Mouse (Mus musculus) midbrain, embryonic 11.5 days (tissue): ENCODE results near the gene Cdk5r2. TPM values are rescaled to one million over a fixed set of nuclear protein-coding genes. Genes with fewer than 3 reads are reported as not detected.
A peak's percentile ranks its signal among the peaks of the same experiment; 100 is the strongest.

Experiments
- ATAC-seq: fragments of 200-750 bp; cut with Nextera tagmentation; 2 replicates; pipeline ENCODE4 v1.8.0; 2017; ENCODE audit warnings: moderate TSS enrichment, moderate library complexity; ENCODE audit not compliant: low FRiP score
- DNase-seq: peaks from one replicate; pipeline ENCODE4 v3.0.0; 2015; ENCODE audit warnings: low spot score; ENCODE audit errors: missing footprints
- H3K27ac ChIP-seq: fragments of 300-500 bp; sonication (generic); 2 replicates; pipeline ENCODE4 v1.5.1; 2014; ENCODE audit warnings: low read depth, low read length
- H3K27me3 ChIP-seq: fragments of 300-500 bp; sonication (generic); 2 replicates; pipeline ENCODE4 v1.6.1; 2014; ENCODE audit warnings: mild to moderate bottlenecking, low read length, moderate library complexity, mixed read lengths; ENCODE audit not compliant: control insufficient read depth, insufficient read depth
- H3K36me3 ChIP-seq: fragments of 300-500 bp; sonication (generic); 2 replicates; pipeline ENCODE4 v1.6.1; 2014; ENCODE audit warnings: mild to moderate bottlenecking, low read length, moderate library complexity, mixed read lengths; ENCODE audit not compliant: control insufficient read depth, insufficient read depth
- H3K4me1 ChIP-seq: fragments of 300-500 bp; sonication (generic); 2 replicates; pipeline ENCODE4 v1.6.1; 2014; ENCODE audit warnings: low read length; ENCODE audit not compliant: control insufficient read depth, insufficient read depth
- H3K4me2 ChIP-seq: fragments of 300-500 bp; sonication (generic); 2 replicates; pipeline ENCODE4 v1.6.1; 2014; ENCODE audit warnings: mild to moderate bottlenecking, moderate library complexity
- H3K4me3 ChIP-seq: fragments of 300-500 bp; sonication (generic); 2 replicates; pipeline ENCODE4 v1.5.1; 2014; ENCODE audit warnings: low read depth, low read length
- H3K9ac ChIP-seq: fragments of 300-500 bp; sonication (generic); 2 replicates; pipeline ENCODE4 v1.6.1; 2014; ENCODE audit warnings: low read length
- H3K9me3 ChIP-seq: fragments of 300-500 bp; sonication (generic); 2 replicates; pipeline ENCODE4 v1.6.1; 2016; ENCODE audit warnings: low read length; ENCODE audit not compliant: control insufficient read depth
- WGBS: fragments of 180-500 bp; shearing (Covaris S2); extraction: QIAGEN DNeasy Blood & Tissue Kit; methylation state at CpG from one replicate; pipeline ENCODE4 v1.1.7; 2014; 5-methylcytosine and 5-hydroxymethylcytosine counted together
- polyA plus RNA-seq: library from polyadenylated mRNA; unstranded; fragments of >200 nt; fragmentation: Nextera tagmentation; extraction: Ambion mirVana; gene quantifications from 2 replicates; pipeline ENCODE4 v1.2.1, GENCODE M21; 2014

The Cdk5r2 gene
- 5.7 and 5.8 TPM in 2 replicates for polyA plus RNA-seq

DNA sequence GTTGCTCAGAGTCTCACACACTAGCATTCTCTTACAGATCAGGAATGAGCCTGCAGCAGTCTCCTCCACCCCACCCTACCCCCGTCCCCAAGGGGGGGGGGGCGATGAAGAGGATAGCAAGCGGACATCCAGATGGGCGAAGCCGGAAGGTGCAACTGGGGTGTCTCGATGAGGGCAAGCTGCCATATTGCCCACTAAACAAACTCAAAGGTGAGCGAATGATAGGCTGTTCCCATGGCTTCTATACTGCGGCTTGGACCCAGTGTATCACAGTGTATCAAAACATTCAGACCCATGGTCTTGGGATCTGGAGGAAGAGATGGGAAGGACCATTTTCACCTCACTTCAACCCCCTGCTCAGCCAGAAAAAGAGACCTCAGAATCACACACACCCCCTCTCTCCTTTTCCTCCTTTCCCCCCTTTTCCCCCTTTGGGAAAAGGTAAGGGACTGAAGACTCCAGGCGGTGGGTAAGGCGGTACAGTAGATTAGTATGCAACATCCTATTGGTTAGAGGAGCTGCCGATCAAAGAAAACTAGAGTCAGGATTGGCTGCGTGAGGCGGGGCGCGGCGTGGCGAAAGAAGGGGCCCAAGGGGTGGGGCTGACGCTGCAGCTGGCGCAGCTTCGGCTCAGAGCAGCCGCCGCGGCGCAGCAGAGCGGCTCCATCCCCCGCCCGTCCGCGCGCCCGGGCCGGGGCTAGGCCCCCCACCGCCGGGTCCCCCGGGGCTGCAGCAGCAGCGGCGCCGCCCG is at the start of gene Cdk5r2:
Gene Cdk5r2, plus strand, starts transcription at position 629 of the 751 bp plus-strand sequence.
- H3K9ac ChIP-seq = peak within 1 kb of the TSS; percentile 84
- WGBS = under 1% methylated on average over 38 of the region's 39 CpGs
- peaks cover 5% of the 10 kb centered on the region; the same call in 1 of the 2 replicates for H3K27me3 ChIP-seq
- peak within 1 kb of the TSS; percentile 61 for H3K27ac ChIP-seq
- H3K36me3 ChIP-seq = no peaks in the 10 kb centered on the region
- ATAC-seq (peak; percentile 84), DNase-seq (peak; percentile 100)
- H3K4me2 ChIP-seq = peak within 1 kb of the TSS; percentile 79
- H3K4me1 ChIP-seq = peaks cover 62% of the 10 kb centered on the region
- H3K9me3 ChIP-seq = no peaks in the 10 kb centered on the region
- H3K4me3 ChIP-seq = peak within 1 kb of the TSS; percentile 67

DNA sequence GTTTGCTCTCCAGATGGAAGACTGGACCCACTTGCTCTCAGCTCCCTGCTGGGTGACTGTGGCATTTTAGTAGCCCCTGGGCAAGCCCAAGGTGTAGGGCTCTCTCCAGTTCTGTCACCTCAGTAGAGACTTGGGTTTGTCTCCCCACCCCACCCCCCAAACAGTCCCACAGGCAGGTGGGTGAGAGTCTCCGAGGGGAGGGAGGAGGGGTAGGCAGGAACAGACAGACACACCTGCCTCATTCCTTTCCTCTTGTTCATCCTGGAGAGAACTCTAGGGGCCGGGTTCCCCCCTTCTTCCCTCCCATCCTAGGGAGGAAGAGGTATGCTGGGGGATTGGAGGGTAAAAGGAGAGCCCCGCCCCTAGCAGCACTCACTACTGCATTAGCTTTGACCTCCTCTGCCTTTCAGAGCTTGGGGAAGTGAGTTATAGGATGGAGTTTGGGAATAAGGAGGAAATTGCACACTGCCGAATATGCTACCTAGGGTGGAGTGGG is 49.3 kb upstream of the Cdk5r2 start:
- H3K4me3 ChIP-seq = no peak overlapping the region
- 21% methylated on average over 4 of the region's 4 CpGs for WGBS
- no peak overlapping the region for H3K27ac ChIP-seq
- no peak overlapping the region for H3K9ac ChIP-seq
- DNase-seq (no peak), ATAC-seq (no peak)
- H3K9me3 ChIP-seq = no peaks in the 10 kb centered on the region
- H3K27me3 ChIP-seq = peaks cover 74% of the 10 kb centered on the region
- H3K4me1 ChIP-seq = peaks cover 38% of the 10 kb centered on the region
- H3K4me2 ChIP-seq = no peak overlapping the region
- H3K36me3 ChIP-seq = no peaks in the 10 kb centered on the region

DNA sequence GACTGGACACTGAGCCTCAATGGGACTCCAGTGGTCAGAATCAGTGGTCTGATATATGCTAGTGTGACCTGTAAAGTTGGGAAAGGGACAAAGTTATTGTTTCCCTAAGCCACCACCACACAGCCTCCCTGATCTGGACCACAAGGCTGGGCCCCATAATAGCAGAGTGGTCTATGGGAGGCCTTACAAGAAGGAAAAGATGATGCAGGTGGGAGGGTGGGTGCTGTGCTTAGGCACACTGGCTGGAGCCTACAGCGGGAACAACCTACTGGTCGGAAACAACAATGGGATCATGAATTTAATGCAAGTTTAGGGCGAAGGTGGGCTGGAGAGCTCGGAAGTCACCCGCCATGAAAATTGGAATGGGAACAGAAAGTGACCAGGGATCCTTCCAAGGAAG is 48.9 kb upstream of the Cdk5r2 start:
- Histone ChIP-seq H3K27me3 (peaks cover 70% of the 10 kb centered on the region), H3K4me2 (no peak overlapping the region), H3K9ac (no peak overlapping the region), H3K4me1 (peaks cover 33% of the 10 kb centered on the region), H3K27ac (no peak overlapping the region), H3K36me3 (no peaks in the 10 kb centered on the region), H3K9me3 (no peaks in the 10 kb centered on the region), H3K4me3 (no peak overlapping the region)
- DNase-seq (peak; percentile 87), ATAC-seq (no peak)
- 7% methylated on average over 5 of the region's 5 CpGs for WGBS

DNA sequence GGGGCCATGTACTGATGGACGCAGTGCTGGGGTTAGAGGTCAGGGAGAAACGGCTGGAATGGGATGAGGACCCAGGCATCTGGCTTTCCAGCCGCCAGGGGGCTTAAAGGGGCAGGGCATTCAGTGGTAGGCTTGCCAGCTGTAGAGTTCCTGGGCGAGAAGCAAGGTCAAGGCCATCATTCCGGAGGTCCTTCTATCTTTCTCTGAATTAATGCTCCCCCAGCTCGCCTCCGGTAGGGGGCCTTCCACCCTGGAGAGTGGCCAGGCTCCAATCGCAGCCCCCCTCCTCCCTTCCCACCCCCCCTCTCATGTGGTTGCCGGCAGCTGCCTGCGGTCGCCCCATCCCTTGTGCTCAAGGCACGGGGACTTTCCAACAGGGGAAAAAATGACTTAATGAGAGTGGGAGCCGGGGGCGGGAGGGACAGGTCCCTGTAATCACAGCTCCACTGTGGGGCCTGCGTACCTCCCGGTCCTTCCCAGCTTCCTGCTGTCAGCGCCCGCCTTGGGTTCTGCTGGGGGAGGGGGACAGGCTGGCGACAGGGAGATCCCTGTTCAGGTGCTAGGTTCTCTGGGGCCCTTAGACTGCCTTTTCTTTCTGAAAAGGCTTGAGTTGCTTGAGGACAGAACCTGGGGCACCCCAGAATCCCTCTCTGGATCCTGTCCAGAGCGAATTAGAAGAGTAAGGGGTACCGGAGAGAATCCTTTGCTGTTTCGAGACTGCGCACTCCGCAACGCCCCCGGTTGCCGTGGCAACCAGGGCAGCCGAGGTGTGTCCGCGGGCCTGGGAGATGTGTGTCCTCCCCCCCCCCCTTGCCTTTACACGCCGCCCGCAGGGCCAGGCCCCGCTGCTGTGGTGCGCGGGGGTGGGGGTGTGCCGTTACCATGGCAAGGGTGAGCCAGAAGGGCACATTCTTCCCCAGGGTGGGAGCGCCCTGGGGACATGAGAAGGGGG is 48.1 kb upstream of the Cdk5r2 start:
- no peaks in the 10 kb centered on the region for H3K36me3 ChIP-seq
- H3K9ac ChIP-seq = peak overlapping the region; percentile 34
- 1% methylated on average over 30 of the region's 38 CpGs for WGBS
- H3K27me3 ChIP-seq = peaks cover 64% of the 10 kb centered on the region
- H3K4me1 ChIP-seq = peaks cover 32% of the 10 kb centered on the region
- H3K4me3 ChIP-seq = peak overlapping the region; percentile 24
- no peak overlapping the region for H3K27ac ChIP-seq
- no peaks in the 10 kb centered on the region for H3K9me3 ChIP-seq
- ATAC-seq (peak; percentile 52), DNase-seq (peak; percentile 95)
- H3K4me2 ChIP-seq = peak overlapping the region; percentile 55

DNA sequence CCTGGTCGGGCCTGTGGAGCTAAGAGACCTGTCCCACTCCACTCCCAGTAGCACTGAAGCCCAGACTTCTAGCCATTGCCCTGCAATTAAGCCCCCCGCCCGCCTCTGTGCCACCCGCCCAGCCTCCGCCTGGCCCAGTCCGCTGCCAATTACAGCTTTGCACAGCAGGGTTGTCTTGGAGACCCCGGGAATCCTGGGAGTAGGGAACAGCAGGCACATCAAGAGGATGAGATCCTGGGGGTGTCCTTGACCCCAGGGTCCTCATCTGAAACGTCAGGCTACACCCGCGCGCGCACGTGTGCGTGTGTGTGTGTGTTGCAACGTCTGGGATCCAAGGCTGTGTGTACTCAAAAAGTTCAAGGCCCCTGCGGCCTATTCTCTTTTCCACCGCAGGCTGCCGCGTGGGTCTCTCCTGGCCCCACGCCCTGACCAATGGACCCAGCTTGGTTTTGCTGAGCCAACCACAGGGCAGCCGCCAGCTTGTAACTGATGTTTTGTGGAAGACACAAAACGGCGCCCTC is 47.1 kb upstream of the Cdk5r2 start:
- no peak overlapping the region for H3K27ac ChIP-seq
- no peak overlapping the region for H3K9ac ChIP-seq

DNA sequence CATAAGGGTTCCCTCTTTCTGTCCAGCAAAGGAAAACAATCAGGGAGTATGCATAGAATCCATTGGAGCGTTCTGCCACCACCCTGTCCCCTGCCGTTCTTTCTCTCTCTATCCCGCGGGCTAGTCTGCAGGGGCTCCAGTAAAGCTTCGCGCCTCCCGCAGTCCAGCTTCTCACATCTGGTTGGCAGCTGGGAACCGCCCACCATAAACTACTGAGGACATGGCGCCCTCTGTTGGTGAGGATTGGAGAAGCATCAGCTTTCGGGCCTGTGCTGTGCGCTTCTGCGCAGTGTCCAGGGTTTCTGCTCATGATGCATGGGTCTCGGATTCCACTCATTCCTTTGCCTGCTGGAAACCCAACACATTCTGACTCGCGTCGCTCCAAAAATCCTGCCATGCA is 46.7 kb upstream of the Cdk5r2 start:
- Histone ChIP-seq H3K36me3 (no peaks in the 10 kb centered on the region), H3K9me3 (no peaks in the 10 kb centered on the region), H3K27ac (no peak overlapping the region), H3K4me1 (peaks cover 32% of the 10 kb centered on the region), H3K27me3 (peaks cover 49% of the 10 kb centered on the region), H3K4me2 (peak overlapping the region; percentile 55), H3K9ac (0 out of 2 replicates have a peak overlapping the region, but pooled peaks have one; percentile 33), H3K4me3 (no peak overlapping the region; the same call in 1 of the 2 replicates)
- DNase-seq (peak; percentile 100), ATAC-seq (peak; percentile 54)
- under 1% methylated on average over 16 of the region's 16 CpGs for WGBS

More for the DNA sequence above, 47.1 kb upstream of the Cdk5r2 start:
- ATAC-seq (peak; percentile 25), DNase-seq (peak; percentile 93)
- Histone ChIP-seq H3K36me3 (no peaks in the 10 kb centered on the region), H3K4me2 (peak overlapping the region; percentile 55), H3K4me3 (no peak overlapping the region; the same call in 1 of the 2 replicates), H3K9me3 (no peaks in the 10 kb centered on the region), H3K4me1 (peaks cover 32% of the 10 kb centered on the region), H3K27me3 (peaks cover 54% of the 10 kb centered on the region)
- WGBS = 2% methylated on average over 23 of the region's 23 CpGs

DNA sequence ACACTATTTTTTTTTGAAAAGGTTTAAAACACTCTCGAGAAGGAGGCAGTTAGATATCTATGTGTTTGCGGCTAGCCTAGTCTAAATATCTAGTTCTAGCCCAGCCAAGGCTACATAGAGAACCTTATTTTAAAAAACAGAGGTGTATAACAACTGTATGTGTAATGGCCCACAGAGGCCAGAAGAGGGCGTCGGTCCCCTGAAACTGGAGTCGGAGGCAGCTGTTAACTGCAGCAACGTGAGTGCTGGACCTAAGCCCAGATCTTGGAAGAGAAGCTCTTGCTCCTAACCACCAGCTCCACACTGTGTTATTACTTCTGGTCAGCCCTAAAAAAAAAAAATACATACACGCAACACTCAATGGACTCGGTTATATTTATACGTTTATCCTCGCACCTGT is 45.7 kb upstream of the Cdk5r2 start:
- Histone ChIP-seq H3K4me2 (no peak overlapping the region), H3K36me3 (no peaks in the 10 kb centered on the region), H3K4me3 (no peak overlapping the region), H3K27me3 (peaks cover 40% of the 10 kb centered on the region), H3K4me1 (peaks cover 25% of the 10 kb centered on the region), H3K27ac (no peak overlapping the region), H3K9ac (no peak overlapping the region), H3K9me3 (no peaks in the 10 kb centered on the region)
- WGBS = 66% methylated on average over 10 of the region's 10 CpGs
- DNase-seq = no peak
- no peak for ATAC-seq

DNA sequence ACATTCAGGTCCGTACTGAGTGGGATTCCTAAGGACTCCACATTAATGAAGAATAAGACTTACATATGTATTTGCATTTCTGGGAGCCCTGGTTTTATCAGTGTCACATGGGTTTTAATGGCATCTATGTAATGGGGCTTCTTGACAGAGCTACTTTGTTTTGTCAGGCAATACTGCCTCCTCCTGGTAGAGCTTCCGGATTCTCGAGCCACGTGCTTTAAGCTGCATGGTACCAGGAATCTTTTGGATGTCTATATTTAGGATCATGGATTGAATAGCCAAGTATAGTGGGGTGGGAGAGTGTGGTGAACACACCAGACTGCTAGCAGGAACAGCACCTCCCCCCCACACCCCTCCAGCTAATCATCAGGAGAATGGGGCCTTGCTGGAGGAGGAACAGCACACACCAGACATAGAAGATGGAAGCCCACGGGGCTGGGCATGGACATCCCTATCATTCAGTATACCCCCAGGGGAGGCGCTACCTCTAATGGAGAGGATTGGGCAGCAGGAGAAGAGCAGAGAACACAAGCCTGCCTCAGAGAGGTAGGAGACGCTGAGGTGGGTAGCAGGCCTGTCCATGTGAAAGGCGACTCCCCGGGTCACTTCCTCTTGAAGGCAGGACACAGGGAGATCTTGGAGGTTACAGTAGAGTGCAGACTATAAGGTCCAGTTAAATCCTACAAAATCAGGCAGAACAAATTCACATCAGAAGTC is 39.6 kb upstream of the Cdk5r2 start:
- H3K9me3 ChIP-seq = no peaks in the 10 kb centered on the region

More for the DNA sequence above, 39.6 kb upstream of the Cdk5r2 start:
- Histone ChIP-seq H3K4me2 (no peak overlapping the region), H3K4me1 (peaks cover 7% of the 10 kb centered on the region), H3K27ac (no peak overlapping the region), H3K9ac (no peak overlapping the region), H3K27me3 (no peaks in the 10 kb centered on the region), H3K36me3 (no peaks in the 10 kb centered on the region), H3K4me3 (no peak overlapping the region)
- DNase-seq (peak; percentile 41), ATAC-seq (no peak)
- 75% methylated on average over 9 of the region's 9 CpGs for WGBS
